Mouse (Mus musculus): Measurements from ENCODE around the gene Zfp740. TPM values are rescaled to one million over a fixed set of nuclear protein-coding genes. Genes with fewer than 3 reads are reported as not detected.

Gene Zfp740
- polyA plus RNA-seq, 1 experiment from 2014 or later = 67.5 TPM

DNA sequence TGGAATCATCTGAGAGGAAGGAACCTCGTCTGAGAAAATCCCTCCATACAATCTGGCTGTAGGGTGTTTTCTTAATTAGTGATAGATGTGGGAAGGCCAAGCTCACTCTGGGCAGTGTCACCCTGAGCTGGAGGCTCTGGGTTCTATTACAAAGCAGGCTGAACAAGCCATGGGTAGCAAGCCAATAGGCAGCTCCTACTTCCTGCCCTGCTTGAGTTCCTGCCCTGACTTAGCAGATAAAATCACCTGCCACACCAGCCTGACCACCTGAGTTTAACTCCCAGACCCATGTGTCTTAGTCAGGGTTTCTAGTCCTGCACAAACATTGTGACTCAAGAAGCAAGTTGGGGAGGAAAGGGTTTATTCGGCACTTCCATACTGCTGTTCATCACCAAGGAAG is 34.0 kb upstream of the Zfp740 start:
- DNase-seq (ENCODE audit: low spot score) (no peak), ATAC-seq (ENCODE audit: insufficient number of reproducible peaks, low FRiP score, low TSS enrichment, low read depth) (no peak)
- Histone ChIP-seq H3K36me3 (ENCODE audit: control insufficient read depth, insufficient read depth, low read length) (no peaks in the 10 kb centered on the region), H3K9ac (ENCODE audit: low read length) (no peak overlapping the region), H3K4me3 (ENCODE audit: low read depth, low read length) (no peak overlapping the region), H3K27me3 (ENCODE audit: control insufficient read depth, insufficient read depth, low read length) (no peaks in the 10 kb centered on the region), H3K27ac (replicated peaks; ENCODE audit: low read depth, low read length) (no peak overlapping the region), H3K9me3 (ENCODE audit: control insufficient read depth, low read length) (no peaks in the 10 kb centered on the region), H3K4me2 (ENCODE audit: low read depth, severe bottlenecking) (no peak overlapping the region), H3K4me1 (ENCODE audit: control insufficient read depth, insufficient read depth, low read length) (peaks cover 11% of the 10 kb centered on the region; the same call in 1 of the 2 replicates)
- 51% methylated on average over 2 of the region's 2 CpGs for WGBS

DNA sequence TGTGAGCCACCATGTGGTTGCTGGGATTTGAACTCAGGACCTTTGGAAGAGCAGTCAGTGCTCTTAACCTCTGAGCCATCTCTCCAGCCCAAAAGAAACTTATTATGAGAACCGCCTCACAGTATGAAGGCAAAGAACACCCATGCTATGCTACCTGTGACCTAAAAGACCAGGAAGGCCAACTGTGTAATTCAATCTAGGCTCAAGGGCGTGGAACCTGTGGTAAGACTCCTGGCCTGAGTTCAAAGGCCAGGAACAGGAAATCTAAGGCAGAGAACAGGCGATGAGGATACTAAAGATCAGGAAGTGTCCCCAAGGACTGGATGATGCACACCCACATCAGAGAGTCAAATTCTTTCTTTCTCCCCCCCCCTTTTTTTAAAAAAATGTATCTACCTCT is 29.5 kb upstream of the Zfp740 start:
- H3K4me1 ChIP-seq (ENCODE audit: control insufficient read depth, insufficient read depth, low read length) = 0 out of 2 replicates have a peak, but pooled peaks cover 2% of the 10 kb centered on the region
- 86% methylated on average over 3 of the region's 3 CpGs for WGBS
- ATAC-seq (ENCODE audit: insufficient number of reproducible peaks, low FRiP score, low TSS enrichment, low read depth) = no peak

DNA sequence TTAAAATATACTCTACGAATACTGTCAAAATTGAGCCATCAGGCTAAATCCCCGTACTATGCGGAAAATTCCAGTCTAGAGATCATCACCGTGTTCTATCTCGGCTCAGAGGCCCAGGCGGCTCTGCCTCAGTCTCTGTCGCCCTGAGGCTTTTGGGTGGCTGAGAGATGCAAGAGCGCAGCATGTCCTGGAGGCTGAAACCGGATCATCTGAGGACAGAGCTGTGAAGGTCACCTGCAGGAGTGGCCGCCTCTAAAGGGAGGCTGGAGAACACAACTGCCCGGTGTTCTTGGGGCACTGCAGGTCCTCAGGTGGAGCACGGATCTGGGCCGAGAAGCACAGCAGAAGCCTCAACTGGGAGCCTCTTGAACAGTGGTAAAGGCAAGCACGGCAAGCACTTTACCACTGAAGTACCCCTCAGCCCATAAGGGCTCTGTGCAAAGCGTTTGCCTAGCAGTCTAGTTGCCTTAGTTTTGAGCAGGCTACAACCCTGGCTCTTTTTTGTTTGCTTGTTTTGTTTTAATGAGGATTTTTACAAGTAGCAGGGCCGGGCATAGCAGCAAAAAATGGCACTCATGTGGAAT is 27.2 kb upstream of the Zfp740 start:
- ATAC-seq (ENCODE audit: insufficient number of reproducible peaks, low FRiP score, low TSS enrichment, low read depth) (no peak), DNase-seq (ENCODE audit: low spot score) (no peak)
- Histone ChIP-seq H3K4me1 (ENCODE audit: control insufficient read depth, insufficient read depth, low read length) (no peaks in the 10 kb centered on the region), H3K9ac (ENCODE audit: low read length) (no peak overlapping the region), H3K27me3 (ENCODE audit: control insufficient read depth, insufficient read depth, low read length) (no peaks in the 10 kb centered on the region), H3K9me3 (ENCODE audit: control insufficient read depth, low read length) (no peaks in the 10 kb centered on the region), H3K4me3 (ENCODE audit: low read depth, low read length) (no peak overlapping the region), H3K36me3 (ENCODE audit: control insufficient read depth, insufficient read depth, low read length) (peaks cover 2% of the 10 kb centered on the region; the same call in 1 of the 2 replicates), H3K27ac (replicated peaks; ENCODE audit: low read depth, low read length) (no peak overlapping the region), H3K4me2 (ENCODE audit: low read depth, severe bottlenecking) (no peak overlapping the region)
- 83% methylated on average over 16 of the region's 16 CpGs for WGBS

More for the DNA sequence above, 29.5 kb upstream of the Zfp740 start:
- no peak overlapping the region for H3K27ac ChIP-seq (replicated peaks; ENCODE audit: low read depth, low read length)
- no peaks in the 10 kb centered on the region for H3K9me3 ChIP-seq (ENCODE audit: control insufficient read depth, low read length)
- H3K27me3 ChIP-seq (ENCODE audit: control insufficient read depth, insufficient read depth, low read length) = no peaks in the 10 kb centered on the region
- DNase-seq (ENCODE audit: low spot score) = no peak
- peaks cover 2% of the 10 kb centered on the region; the same call in 1 of the 2 replicates for H3K36me3 ChIP-seq (ENCODE audit: control insufficient read depth, insufficient read depth, low read length)
- H3K4me2 ChIP-seq (ENCODE audit: low read depth, severe bottlenecking) = no peak overlapping the region
- H3K9ac ChIP-seq (ENCODE audit: low read length) = no peak overlapping the region
- no peak overlapping the region for H3K4me3 ChIP-seq (ENCODE audit: low read depth, low read length)

DNA sequence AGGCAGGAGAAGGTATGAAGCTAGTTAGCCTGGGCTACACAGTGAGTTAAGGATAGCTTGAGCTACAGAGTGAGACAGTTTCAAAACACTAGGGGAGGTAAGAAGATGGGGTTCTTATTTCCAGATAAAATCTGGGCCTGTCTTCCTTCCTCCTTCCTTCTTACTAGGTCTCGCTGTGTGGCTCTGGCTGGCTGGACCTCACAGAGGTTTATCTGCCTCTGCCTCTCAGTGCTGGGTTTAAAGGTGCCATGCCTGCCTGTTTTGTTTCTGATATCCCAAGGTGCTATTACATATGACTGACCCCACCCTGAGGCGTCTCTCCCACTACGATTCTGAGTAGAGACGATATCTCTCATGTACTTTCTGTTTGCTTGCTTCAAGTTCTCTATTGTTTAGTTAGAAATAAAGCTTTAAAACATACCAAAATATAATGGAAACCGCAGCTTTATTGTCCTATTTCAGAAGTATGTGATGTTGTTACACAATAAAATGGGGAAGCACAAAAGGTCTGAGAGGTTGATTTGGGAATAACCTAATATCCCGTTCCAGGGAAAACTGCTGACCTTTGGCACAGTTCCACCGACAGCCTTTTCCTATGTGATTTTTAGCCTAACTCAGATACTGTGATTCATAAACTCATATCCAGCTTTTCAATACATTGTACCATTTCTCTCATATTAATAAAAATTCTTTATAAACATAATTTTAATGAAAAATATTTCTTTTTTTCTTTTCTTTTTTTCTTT is 26.3 kb upstream of the Zfp740 start:
- WGBS = 91% methylated on average over 7 of the region's 7 CpGs
- H3K4me1 ChIP-seq (ENCODE audit: control insufficient read depth, insufficient read depth, low read length) = no peaks in the 10 kb centered on the region
- no peak overlapping the region for H3K27ac ChIP-seq (replicated peaks; ENCODE audit: low read depth, low read length)
- DNase-seq (ENCODE audit: low spot score) (no peak), ATAC-seq (ENCODE audit: insufficient number of reproducible peaks, low FRiP score, low TSS enrichment, low read depth) (no peak)
- no peaks in the 10 kb centered on the region for H3K27me3 ChIP-seq (ENCODE audit: control insufficient read depth, insufficient read depth, low read length)
- H3K9ac ChIP-seq (ENCODE audit: low read length) = no peak overlapping the region
- H3K4me3 ChIP-seq (ENCODE audit: low read depth, low read length) = no peak overlapping the region
- no peaks in the 10 kb centered on the region for H3K9me3 ChIP-seq (ENCODE audit: control insufficient read depth, low read length)
- H3K4me2 ChIP-seq (ENCODE audit: low read depth, severe bottlenecking) = no peak overlapping the region
- peaks cover 2% of the 10 kb centered on the region; the same call in 1 of the 2 replicates for H3K36me3 ChIP-seq (ENCODE audit: control insufficient read depth, insufficient read depth, low read length)

DNA sequence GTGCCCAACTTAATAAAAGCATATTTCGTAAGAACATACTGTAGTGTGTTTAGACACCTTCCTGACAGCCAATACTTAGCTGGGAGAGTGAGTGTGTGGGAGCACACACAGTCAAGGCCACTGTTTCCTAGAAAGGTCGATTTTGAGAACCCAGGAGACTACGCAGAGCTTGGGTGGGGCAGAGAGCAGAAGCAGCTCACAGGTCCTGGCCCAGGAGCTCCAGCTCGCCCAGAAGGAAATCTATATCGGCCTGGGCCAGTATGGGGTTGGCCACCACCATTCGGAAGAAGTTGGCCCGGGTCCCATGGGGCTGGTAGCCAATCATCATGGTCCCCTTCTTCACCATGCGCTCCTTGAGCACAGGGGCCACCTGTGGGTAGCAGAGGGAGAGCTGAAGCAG is 25.6 kb upstream of the Zfp740 start:
- Histone ChIP-seq H3K27me3 (ENCODE audit: control insufficient read depth, insufficient read depth, low read length) (no peaks in the 10 kb centered on the region), H3K9me3 (ENCODE audit: control insufficient read depth, low read length) (no peaks in the 10 kb centered on the region), H3K9ac (ENCODE audit: low read length) (no peak overlapping the region), H3K4me3 (ENCODE audit: low read depth, low read length) (no peak overlapping the region), H3K36me3 (ENCODE audit: control insufficient read depth, insufficient read depth, low read length) (peaks cover 2% of the 10 kb centered on the region; the same call in 1 of the 2 replicates), H3K4me2 (ENCODE audit: low read depth, severe bottlenecking) (no peak overlapping the region), H3K4me1 (ENCODE audit: control insufficient read depth, insufficient read depth, low read length) (no peaks in the 10 kb centered on the region), H3K27ac (replicated peaks; ENCODE audit: low read depth, low read length) (no peak overlapping the region)
- DNase-seq (ENCODE audit: low spot score) (no peak), ATAC-seq (ENCODE audit: insufficient number of reproducible peaks, low FRiP score, low TSS enrichment, low read depth) (no peak)
- 90% methylated on average over 8 of the region's 8 CpGs for WGBS

DNA sequence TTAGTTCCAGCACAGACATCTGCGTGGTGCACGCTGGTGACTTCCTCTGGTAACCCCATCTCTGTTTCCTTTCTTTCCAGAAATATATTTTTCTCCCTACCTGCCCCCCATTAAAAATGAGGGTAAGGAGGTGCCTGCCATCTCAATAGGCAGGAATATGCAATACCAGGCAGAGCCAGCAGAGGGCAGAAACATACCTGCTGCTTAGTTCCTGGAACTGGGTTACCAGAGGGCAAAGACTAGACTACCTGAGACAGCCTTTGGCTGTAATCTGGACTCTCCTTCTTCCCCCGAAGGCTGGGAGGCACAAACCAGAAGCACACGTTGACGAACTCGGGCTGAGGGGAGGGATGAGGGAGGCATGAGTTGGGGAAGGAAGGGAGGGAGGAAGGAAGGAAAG is 24.8 kb upstream of the Zfp740 start:
- H3K27ac ChIP-seq (replicated peaks; ENCODE audit: low read depth, low read length) = no peak overlapping the region
- H3K9me3 ChIP-seq (ENCODE audit: control insufficient read depth, low read length) = no peaks in the 10 kb centered on the region
- 13% methylated on average over 6 of the region's 6 CpGs for WGBS
- H3K9ac ChIP-seq (ENCODE audit: low read length) = no peak overlapping the region
- no peak overlapping the region for H3K4me3 ChIP-seq (ENCODE audit: low read depth, low read length)
- no peak overlapping the region for H3K4me2 ChIP-seq (ENCODE audit: low read depth, severe bottlenecking)
- no peaks in the 10 kb centered on the region for H3K27me3 ChIP-seq (ENCODE audit: control insufficient read depth, insufficient read depth, low read length)
- no peaks in the 10 kb centered on the region for H3K4me1 ChIP-seq (ENCODE audit: control insufficient read depth, insufficient read depth, low read length)
- ATAC-seq (ENCODE audit: insufficient number of reproducible peaks, low FRiP score, low TSS enrichment, low read depth) (no peak), DNase-seq (ENCODE audit: low spot score) (peak; percentile 90)
- peaks cover 2% of the 10 kb centered on the region; the same call in 1 of the 2 replicates for H3K36me3 ChIP-seq (ENCODE audit: control insufficient read depth, insufficient read depth, low read length)

DNA sequence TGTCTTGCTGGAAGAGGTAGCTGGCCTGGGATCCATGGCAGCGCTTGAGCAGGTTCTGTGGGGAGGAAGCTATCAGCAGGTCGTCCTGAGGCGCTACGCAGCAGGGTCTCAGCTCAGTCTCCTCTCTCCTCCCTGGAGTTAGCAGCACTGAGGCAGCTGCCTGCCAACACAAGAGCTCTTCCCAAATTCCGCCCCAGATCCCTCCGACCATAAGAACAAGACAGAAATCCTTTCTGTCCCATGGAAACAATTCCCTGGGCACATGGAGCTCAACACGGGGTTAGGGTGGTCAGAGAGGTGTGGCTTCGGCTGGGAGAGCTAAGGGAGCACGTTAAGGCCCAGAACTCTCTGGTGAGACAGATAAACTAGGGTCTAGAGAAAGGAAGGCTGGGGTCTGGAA is 23.9 kb upstream of the Zfp740 start:
- Histone ChIP-seq H3K9ac (ENCODE audit: low read length) (no peak overlapping the region), H3K4me1 (ENCODE audit: control insufficient read depth, insufficient read depth, low read length) (no peaks in the 10 kb centered on the region), H3K9me3 (ENCODE audit: control insufficient read depth, low read length) (no peaks in the 10 kb centered on the region), H3K4me2 (ENCODE audit: low read depth, severe bottlenecking) (no peak overlapping the region), H3K4me3 (ENCODE audit: low read depth, low read length) (no peak overlapping the region), H3K27ac (replicated peaks; ENCODE audit: low read depth, low read length) (no peak overlapping the region), H3K36me3 (ENCODE audit: control insufficient read depth, insufficient read depth, low read length) (peaks cover 2% of the 10 kb centered on the region; the same call in 1 of the 2 replicates), H3K27me3 (ENCODE audit: control insufficient read depth, insufficient read depth, low read length) (no peaks in the 10 kb centered on the region)
- ATAC-seq (ENCODE audit: insufficient number of reproducible peaks, low FRiP score, low TSS enrichment, low read depth) (no peak), DNase-seq (ENCODE audit: low spot score) (no peak)
- WGBS = 79% methylated on average over 9 of the region's 9 CpGs

DNA sequence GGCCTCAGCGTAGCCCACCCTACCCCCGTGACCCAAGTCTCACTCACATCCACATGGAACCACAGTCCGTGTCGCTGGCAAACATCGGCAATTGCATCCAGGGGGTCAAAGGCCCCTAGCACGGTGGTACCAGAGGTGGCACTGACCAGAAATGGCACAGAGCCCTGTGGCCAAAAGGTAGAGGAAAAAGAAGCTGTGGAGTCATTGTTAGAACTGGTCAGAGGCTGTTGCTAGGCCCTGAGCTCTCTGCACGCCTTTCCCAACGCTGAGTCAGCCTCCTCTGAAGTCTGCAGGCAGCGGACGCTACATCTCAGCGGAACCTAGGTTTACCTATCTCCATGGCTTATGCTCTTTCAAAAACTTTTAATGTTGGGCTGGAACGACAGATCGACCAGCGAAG is 23.1 kb upstream of the Zfp740 start:
- no peak for ATAC-seq (ENCODE audit: insufficient number of reproducible peaks, low FRiP score, low TSS enrichment, low read depth)
- no peak overlapping the region for H3K27ac ChIP-seq (replicated peaks; ENCODE audit: low read depth, low read length)

More for the DNA sequence above, 23.1 kb upstream of the Zfp740 start:
- no peak for DNase-seq (ENCODE audit: low spot score)
- no peaks in the 10 kb centered on the region for H3K27me3 ChIP-seq (ENCODE audit: control insufficient read depth, insufficient read depth, low read length)
- no peak overlapping the region for H3K4me3 ChIP-seq (ENCODE audit: low read depth, low read length)
- H3K4me1 ChIP-seq (ENCODE audit: control insufficient read depth, insufficient read depth, low read length) = no peaks in the 10 kb centered on the region
- H3K9ac ChIP-seq (ENCODE audit: low read length) = no peak overlapping the region
- WGBS = 92% methylated on average over 14 of the region's 14 CpGs
- no peaks in the 10 kb centered on the region for H3K9me3 ChIP-seq (ENCODE audit: control insufficient read depth, low read length)
- H3K4me2 ChIP-seq (ENCODE audit: low read depth, severe bottlenecking) = no peak overlapping the region
- peaks cover 2% of the 10 kb centered on the region; the same call in 1 of the 2 replicates for H3K36me3 ChIP-seq (ENCODE audit: control insufficient read depth, insufficient read depth, low read length)
